Mouse (Mus musculus): ENCODE data around the gene Astn2. TPM values are rescaled to one million over a fixed set of nuclear protein-coding genes. Genes with fewer than 3 reads are reported as not detected.

The Astn2 gene
- polyA plus RNA-seq, 1 experiment from 2014 or later = 0.12 TPM

DNA sequence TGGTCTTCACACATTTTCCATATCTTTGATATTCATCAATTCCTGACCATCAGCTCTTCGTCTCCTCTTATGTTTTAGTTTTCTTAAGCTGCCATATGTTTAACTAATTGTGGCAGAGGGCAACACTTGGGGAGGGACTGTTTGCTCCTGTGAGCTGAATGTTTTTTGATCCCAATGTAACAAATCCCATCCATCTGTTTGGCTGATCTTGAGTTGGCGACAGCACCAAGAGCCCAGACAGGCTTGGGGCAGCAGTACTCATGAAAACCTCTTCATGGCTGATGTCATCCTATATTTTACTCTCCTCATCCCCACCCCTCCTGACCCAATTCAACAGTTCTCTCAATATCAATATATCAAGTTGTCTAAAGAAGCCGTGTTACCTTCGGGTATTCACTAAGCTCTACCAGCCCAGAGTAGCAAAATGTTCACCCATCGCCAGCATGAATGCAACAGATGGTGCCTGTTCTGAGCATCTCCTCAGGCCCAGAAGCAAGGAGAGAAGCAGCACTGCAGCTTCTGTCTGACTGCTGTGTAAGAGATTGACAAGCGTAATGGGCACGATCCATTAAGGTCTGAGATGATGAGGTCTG is 281.5 kb downstream of the Astn2 start:
- H3K9me3 ChIP-seq (replicated peaks) = no peaks in the 10 kb centered on the region
- H3K4me1 ChIP-seq = no peaks in the 10 kb centered on the region
- no peak for ATAC-seq
- no peak overlapping the region for H3K4me3 ChIP-seq
- H3K36me3 ChIP-seq = no peaks in the 10 kb centered on the region
- 72% methylated on average over 7 of the region's 7 CpGs for WGBS (ENCODE audit: insufficient replicate concordance)
- H3K27me3 ChIP-seq (replicated peaks) = no peaks in the 10 kb centered on the region
- no peak overlapping the region for H3K9ac ChIP-seq
- no peak overlapping the region for H3K4me2 ChIP-seq
- no peak overlapping the region for H3K27ac ChIP-seq

DNA sequence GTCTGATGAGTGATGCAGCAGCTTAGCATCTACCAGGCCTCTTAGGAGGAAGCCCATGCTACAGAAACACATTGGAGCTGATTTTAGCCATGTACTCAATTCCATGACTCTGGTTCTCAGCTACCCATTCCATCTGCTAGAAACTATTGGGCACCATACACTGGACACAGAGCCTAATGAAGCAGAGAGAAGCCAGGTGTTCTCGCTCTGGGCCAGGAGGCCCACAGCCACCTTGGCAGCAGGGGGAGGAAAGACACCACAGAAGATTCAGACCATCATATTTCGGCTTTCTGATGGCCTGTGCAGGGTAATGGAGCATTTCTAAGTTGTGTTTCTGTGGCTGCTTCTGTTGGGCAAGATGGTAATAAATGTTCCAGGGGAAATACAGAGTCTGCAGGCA is 290.2 kb downstream of the Astn2 start:
- WGBS (ENCODE audit: insufficient replicate concordance) = 57% methylated on average over 2 of the region's 2 CpGs
- no peak for ATAC-seq
- H3K36me3 ChIP-seq = no peaks in the 10 kb centered on the region
- no peak overlapping the region for H3K4me2 ChIP-seq
- no peaks in the 10 kb centered on the region for H3K4me1 ChIP-seq
- no peaks in the 10 kb centered on the region for H3K9me3 ChIP-seq (replicated peaks)
- no peak overlapping the region for H3K4me3 ChIP-seq
- H3K27ac ChIP-seq = no peak overlapping the region
- no peak overlapping the region for H3K9ac ChIP-seq
- no peaks in the 10 kb centered on the region for H3K27me3 ChIP-seq (replicated peaks)

DNA sequence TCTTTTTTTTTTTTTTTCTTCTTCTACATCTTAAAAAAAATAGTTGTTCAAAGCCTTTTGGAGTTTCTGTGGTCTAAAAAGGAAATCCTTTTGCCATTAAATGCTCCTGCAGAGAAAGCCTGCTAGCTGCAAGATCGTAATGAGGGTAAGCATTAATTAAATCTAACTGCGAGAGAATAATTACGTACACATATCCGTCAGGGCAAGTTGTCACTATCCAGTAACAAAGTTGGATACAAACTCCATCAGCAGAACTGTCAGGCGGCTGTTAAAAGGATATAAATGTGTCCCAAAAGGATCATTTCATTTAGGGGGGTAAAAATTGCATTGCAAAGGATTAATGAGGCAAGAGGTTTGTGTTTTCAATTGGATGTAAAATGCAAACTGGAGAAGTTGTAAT is 302.4 kb downstream of the Astn2 start:
- no peak for ATAC-seq
- WGBS (ENCODE audit: insufficient replicate concordance) = 66% methylated on average over 5 of the region's 5 CpGs
- Histone ChIP-seq H3K4me3 (no peak overlapping the region), H3K9ac (no peak overlapping the region), H3K27ac (no peak overlapping the region), H3K9me3 (replicated peaks) (no peaks in the 10 kb centered on the region), H3K4me1 (no peaks in the 10 kb centered on the region), H3K36me3 (no peaks in the 10 kb centered on the region), H3K4me2 (no peak overlapping the region), H3K27me3 (replicated peaks) (no peaks in the 10 kb centered on the region)

DNA sequence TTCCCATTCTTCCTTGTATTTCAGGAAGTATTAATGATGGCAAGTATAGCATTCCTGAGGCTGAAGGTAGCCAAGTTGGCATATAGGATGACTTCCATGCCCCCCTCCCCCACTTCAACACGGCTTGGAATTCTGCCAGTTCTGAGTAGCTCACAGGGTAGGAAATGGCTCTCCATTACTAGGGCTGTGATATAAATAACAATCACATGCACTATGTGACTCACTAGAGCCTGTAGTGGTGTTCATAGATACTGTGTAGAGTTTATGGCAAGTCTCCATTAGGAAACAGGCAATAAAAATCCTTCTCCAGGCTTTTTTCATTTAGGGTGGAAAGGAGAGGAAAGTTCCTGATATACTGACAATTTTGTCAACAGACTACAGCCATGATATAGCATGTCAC is 306.8 kb downstream of the Astn2 start:
- Histone ChIP-seq H3K4me3 (no peak overlapping the region), H3K27me3 (replicated peaks) (no peaks in the 10 kb centered on the region), H3K9me3 (replicated peaks) (no peaks in the 10 kb centered on the region), H3K4me2 (no peak overlapping the region), H3K4me1 (no peaks in the 10 kb centered on the region), H3K36me3 (no peaks in the 10 kb centered on the region), H3K27ac (no peak overlapping the region), H3K9ac (no peak overlapping the region)
- ATAC-seq = no peak
- WGBS (ENCODE audit: insufficient replicate concordance) = 47% methylated on average over 1 of the region's 1 CpGs

DNA sequence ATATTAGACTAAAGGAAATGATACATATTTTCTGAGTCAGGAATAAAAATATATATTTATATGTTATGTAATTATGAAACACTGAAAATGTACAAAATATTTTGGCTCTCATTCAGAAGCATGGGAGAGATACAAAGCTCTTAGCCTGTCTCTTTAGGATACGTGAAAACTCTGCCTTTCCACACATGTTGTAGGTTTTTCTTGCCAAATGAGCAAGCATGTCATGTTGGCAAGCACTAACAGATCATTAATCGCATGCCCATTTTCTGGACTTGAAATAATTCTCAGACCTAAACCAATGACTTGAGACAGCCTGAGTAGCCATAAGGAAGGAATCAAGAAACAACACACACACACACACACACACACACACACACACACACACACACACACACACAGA is 308.3 kb downstream of the Astn2 start:
- H3K4me2 ChIP-seq = no peak overlapping the region
- no peak overlapping the region for H3K27ac ChIP-seq
- H3K9me3 ChIP-seq (replicated peaks) = no peaks in the 10 kb centered on the region
- H3K4me1 ChIP-seq = no peaks in the 10 kb centered on the region
- H3K9ac ChIP-seq = no peak overlapping the region
- no peaks in the 10 kb centered on the region for H3K36me3 ChIP-seq
- H3K27me3 ChIP-seq (replicated peaks) = no peaks in the 10 kb centered on the region
- no peak for ATAC-seq
- no peak overlapping the region for H3K4me3 ChIP-seq
- WGBS (ENCODE audit: insufficient replicate concordance) = 57% methylated on average over 2 of the region's 2 CpGs

DNA sequence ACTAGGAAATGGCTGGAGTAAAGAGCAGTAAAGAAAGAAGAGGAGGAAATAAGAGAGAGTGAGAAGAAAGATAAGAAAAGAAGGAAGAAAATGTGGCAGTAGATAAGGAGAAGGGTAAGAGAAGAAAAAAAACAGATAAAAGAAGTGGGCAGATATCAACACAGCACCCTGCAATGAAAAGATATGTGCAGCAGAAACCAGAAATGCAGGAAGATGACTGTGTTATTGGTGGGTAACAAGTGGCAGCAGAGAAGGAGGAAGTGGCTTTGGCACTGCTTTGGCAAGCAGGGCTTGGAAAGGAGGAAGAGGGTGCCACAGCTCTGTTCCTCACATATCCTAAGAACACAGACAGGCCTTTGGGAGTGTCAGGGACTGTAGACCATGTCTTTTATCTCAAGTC is 347.2 kb downstream of the Astn2 start:
- no peak overlapping the region for H3K4me3 ChIP-seq
- H3K27ac ChIP-seq = no peak overlapping the region
- no peaks in the 10 kb centered on the region for H3K27me3 ChIP-seq (replicated peaks)
- no peaks in the 10 kb centered on the region for H3K36me3 ChIP-seq
- H3K4me2 ChIP-seq = no peak overlapping the region
- no peaks in the 10 kb centered on the region for H3K9me3 ChIP-seq (replicated peaks)
- ATAC-seq = peak; percentile 70
- H3K9ac ChIP-seq = no peak overlapping the region
- H3K4me1 ChIP-seq = peaks cover 6% of the 10 kb centered on the region; the same call in 1 of the 2 replicates

DNA sequence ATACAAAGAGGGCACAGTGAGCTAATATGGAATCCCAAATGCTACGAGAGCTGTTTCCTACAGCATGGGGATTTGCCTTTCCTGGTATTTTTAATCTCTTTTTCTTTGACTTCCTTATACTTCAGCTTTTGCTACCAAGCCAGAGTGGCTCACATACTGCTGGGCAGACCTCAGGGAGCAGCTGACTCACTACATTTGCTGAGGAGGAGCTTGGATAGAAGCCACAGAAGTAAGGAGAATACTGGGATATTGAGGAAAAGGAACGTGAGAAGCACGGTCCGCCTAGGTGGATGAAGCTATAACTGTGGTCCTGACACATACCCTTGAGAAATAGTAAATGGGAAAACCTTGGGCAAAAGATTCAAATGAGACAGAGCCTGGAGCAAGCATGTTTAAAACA is 348.7 kb downstream of the Astn2 start:
- Histone ChIP-seq H3K27ac (no peak overlapping the region), H3K36me3 (no peaks in the 10 kb centered on the region), H3K9ac (no peak overlapping the region), H3K4me3 (no peak overlapping the region), H3K9me3 (replicated peaks) (no peaks in the 10 kb centered on the region), H3K4me2 (no peak overlapping the region), H3K4me1 (peaks cover 6% of the 10 kb centered on the region; the same call in 1 of the 2 replicates), H3K27me3 (replicated peaks) (no peaks in the 10 kb centered on the region)
- no peak for ATAC-seq
- WGBS (ENCODE audit: insufficient replicate concordance) = 71% methylated on average over 4 of the region's 4 CpGs

DNA sequence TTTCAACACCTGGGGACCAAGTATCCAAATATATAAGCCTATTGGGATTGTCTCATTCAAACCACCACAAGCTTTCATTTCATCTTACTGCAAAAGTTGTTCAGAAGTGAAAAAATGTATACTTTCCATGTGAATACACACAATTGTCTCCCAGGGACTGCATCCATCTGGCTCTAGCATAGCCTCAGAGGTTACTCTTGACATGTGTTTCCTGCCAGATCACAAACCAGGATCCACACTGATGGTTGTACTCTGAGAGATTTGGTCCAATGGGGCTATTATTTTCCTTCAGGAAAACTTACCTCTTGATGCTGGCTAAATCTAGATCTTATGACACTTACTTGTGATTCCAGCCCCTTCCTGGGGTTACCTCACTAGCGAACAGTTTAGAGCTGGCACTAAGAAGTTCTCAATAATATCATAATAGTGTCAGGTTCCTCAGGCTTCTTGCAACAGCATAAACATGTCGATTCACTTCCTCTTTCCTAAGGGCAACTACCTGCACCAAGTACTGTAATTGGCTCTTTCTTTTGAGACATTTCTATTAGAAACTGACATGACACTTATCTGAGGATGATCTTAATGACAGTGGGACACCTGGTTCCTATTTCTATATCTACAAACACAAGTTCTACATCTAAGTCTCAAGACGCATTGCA is 361.3 kb downstream of the Astn2 start:
- Histone ChIP-seq H3K4me1 (no peaks in the 10 kb centered on the region), H3K27me3 (replicated peaks) (no peaks in the 10 kb centered on the region), H3K9ac (no peak overlapping the region), H3K27ac (no peak overlapping the region), H3K36me3 (no peaks in the 10 kb centered on the region), H3K4me3 (no peak overlapping the region), H3K9me3 (replicated peaks) (no peaks in the 10 kb centered on the region), H3K4me2 (no peak overlapping the region)
- WGBS (ENCODE audit: insufficient replicate concordance) = 60% methylated on average over 3 of the region's 3 CpGs
- ATAC-seq = no peak

DNA sequence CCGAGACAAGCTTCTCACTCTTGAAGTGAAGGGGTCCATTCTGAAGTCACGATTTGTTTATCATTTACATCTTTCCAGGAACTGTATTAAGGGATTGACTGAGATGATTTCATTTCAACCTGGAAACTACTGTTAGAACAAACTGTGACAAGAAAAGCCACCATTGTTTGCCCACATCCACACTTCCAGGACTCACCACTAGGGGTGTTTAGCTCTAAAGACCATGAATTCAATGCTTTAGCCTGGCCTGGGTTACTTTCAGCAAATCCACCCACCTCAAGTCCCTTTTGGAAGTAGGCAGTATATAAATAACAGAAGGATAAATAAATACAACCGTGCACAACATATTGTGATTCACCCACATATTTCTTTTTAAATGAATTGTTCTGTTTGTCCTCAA is 370.6 kb downstream of the Astn2 start:
- H3K9ac ChIP-seq = no peak overlapping the region
- no peak for ATAC-seq
- 56% methylated on average over 3 of the region's 3 CpGs for WGBS (ENCODE audit: insufficient replicate concordance)

DNA sequence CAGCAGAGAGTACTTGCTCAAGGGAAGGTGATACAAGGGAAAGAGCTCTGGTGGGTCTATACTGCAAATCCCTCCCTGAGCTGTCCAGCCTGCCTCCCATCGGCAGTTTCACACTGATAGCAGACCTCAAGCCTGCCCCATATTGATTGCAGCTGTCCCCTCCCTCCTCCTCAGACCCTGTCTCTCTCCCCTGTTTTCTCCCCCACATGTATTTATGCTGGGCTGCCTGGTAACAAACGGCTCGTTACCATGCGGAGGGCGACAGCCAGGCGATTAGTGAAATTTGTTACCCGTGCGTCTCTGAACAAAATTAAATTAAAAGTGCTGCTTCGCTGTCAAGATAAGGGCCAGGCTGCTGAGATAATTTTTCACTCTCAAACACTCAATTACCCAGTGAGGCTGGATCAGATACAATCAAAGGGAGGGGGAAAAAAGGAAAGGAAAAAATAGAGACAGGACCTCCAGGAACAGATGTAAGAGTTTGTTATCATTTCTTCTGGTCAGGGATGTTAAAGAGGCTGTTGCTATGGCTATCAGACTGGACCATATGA is 373.0 kb downstream of the Astn2 start:
- H3K9ac ChIP-seq = no peak overlapping the region
- no peaks in the 10 kb centered on the region for H3K9me3 ChIP-seq (replicated peaks)
- no peak for ATAC-seq
- no peak overlapping the region for H3K4me3 ChIP-seq
- H3K27me3 ChIP-seq (replicated peaks) = no peaks in the 10 kb centered on the region
- 65% methylated on average over 9 of the region's 9 CpGs for WGBS (ENCODE audit: insufficient replicate concordance)
- H3K4me2 ChIP-seq = no peak overlapping the region
- H3K36me3 ChIP-seq = no peaks in the 10 kb centered on the region
- H3K4me1 ChIP-seq = no peaks in the 10 kb centered on the region
- no peak overlapping the region for H3K27ac ChIP-seq

More for the DNA sequence above, 370.6 kb downstream of the Astn2 start:
- Histone ChIP-seq H3K4me3 (no peak overlapping the region), H3K36me3 (no peaks in the 10 kb centered on the region), H3K27ac (no peak overlapping the region), H3K4me1 (no peaks in the 10 kb centered on the region), H3K27me3 (replicated peaks) (no peaks in the 10 kb centered on the region), H3K9me3 (replicated peaks) (no peaks in the 10 kb centered on the region), H3K4me2 (no peak overlapping the region)

DNA sequence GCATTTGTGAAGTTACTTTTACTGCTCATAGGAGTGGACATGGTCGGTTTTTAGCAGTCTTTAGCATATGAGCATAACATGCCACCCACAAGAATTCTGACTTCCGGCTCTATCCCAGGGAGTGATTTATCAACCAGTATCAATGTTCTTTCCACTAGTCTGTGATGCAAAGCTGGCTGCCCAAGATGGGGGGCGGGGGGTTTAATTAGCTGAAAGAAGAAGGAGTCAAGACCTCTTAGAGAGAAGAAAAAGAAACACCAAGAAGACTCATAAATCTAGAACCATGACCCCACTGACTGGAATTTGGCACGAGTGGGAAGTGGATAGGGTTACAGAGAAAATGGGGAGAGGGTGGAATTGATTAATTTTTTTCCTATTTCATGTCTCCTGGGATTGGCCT is 374.5 kb downstream of the Astn2 start:
- no peaks in the 10 kb centered on the region for H3K9me3 ChIP-seq (replicated peaks)
- no peaks in the 10 kb centered on the region for H3K27me3 ChIP-seq (replicated peaks)
- no peak overlapping the region for H3K9ac ChIP-seq
- no peak overlapping the region for H3K27ac ChIP-seq
- no peaks in the 10 kb centered on the region for H3K4me1 ChIP-seq
- no peak overlapping the region for H3K4me3 ChIP-seq
- no peak for ATAC-seq
- no peak overlapping the region for H3K4me2 ChIP-seq
- WGBS (ENCODE audit: insufficient replicate concordance) = 55% methylated on average over 4 of the region's 4 CpGs
- H3K36me3 ChIP-seq = no peaks in the 10 kb centered on the region

DNA sequence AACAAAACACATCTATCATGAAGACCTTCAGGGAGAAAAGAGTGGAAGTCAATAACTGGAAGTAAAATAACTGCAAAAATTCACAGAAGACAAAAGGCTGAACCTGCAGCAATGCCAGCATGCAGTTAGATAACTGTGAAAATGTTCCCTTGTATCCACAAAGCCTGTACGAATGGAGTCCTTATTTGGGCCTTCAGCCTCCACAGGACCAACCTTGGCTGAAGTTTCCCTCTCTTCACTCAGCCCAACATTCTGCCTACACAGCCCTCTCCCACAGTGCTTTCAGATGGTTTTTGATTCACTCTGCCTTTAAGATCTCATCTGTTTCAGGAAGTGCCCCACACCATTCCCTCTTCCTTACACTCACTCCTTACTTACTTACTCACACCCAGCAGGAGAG is 376.5 kb downstream of the Astn2 start:
- H3K27me3 ChIP-seq (replicated peaks) = no peaks in the 10 kb centered on the region
- H3K9me3 ChIP-seq (replicated peaks) = no peaks in the 10 kb centered on the region
- ATAC-seq = no peak
- no peak overlapping the region for H3K4me3 ChIP-seq
- no peaks in the 10 kb centered on the region for H3K36me3 ChIP-seq
- 64% methylated on average over 1 of the region's 1 CpGs for WGBS (ENCODE audit: insufficient replicate concordance)
- no peak overlapping the region for H3K9ac ChIP-seq
- no peaks in the 10 kb centered on the region for H3K4me1 ChIP-seq
- H3K4me2 ChIP-seq = no peak overlapping the region
- H3K27ac ChIP-seq = no peak overlapping the region

All from liver, embryonic 12.5 days (tissue).